Mouse (Mus musculus) forebrain, embryonic 16.5 days (tissue): ENCODE results near the gene Gm49721. TPM values are rescaled to one million over a fixed set of nuclear protein-coding genes. Genes with fewer than 3 reads are reported as not detected.
"Not testable (repeated sequence)": the region's sequence is repeated elsewhere in the genome, so short reads cannot be mapped to it uniquely, and the experiment has no call there.

Source experiments
- ATAC-seq: fragments of 200-750 bp; cut with Nextera tagmentation; 2 replicates; pipeline ENCODE4 v1.8.0; 2017; ENCODE audit warnings: mild to moderate bottlenecking, moderate library complexity
- H3K27ac ChIP-seq: fragments of 300-500 bp; sonication (generic); 2 replicates; pipeline ENCODE4 v1.5.1; 2014; ENCODE audit warnings: low read length, control low read depth
- H3K27me3 ChIP-seq: fragments of 300-500 bp; sonication (generic); replicated peaks from 2 replicates; pipeline ENCODE4 v1.6.1; 2014; ENCODE audit warnings: low read length; ENCODE audit not compliant: control insufficient read depth, insufficient read depth
- H3K36me3 ChIP-seq: fragments of 300-500 bp; sonication (generic); 2 replicates; pipeline ENCODE4 v1.6.1; 2014; ENCODE audit not compliant: control insufficient read depth, insufficient read depth
- H3K4me1 ChIP-seq: fragments of 300-500 bp; sonication (generic); replicated peaks from 2 replicates; pipeline ENCODE4 v1.6.1; 2014; ENCODE audit warnings: low read length; ENCODE audit not compliant: control insufficient read depth, insufficient read depth
- H3K4me2 ChIP-seq: fragments of 300-500 bp; sonication (generic); 2 replicates; pipeline ENCODE4 v1.6.1; 2014; ENCODE audit warnings: mild to moderate bottlenecking, low read length, control low read depth
- H3K4me3 ChIP-seq: fragments of 300-500 bp; sonication (generic); replicated peaks from 2 replicates; pipeline ENCODE4 v1.5.1; 2014; ENCODE audit warnings: mild to moderate bottlenecking, low read length, control low read depth
- H3K9ac ChIP-seq: fragments of 300-500 bp; sonication (generic); replicated peaks from 2 replicates; pipeline ENCODE4 v1.6.1; 2014; ENCODE audit warnings: low read depth, low read length, control low read depth
- H3K9me3 ChIP-seq: fragments of 300-500 bp; sonication (generic); 2 replicates; pipeline ENCODE4 v1.6.1; 2016; ENCODE audit warnings: low read length; ENCODE audit not compliant: control insufficient read depth
- WGBS: fragments of 180-500 bp; shearing (Covaris S2); extraction: QIAGEN DNeasy Blood & Tissue Kit; methylation state at CpG from one replicate; pipeline ENCODE4 v1.1.7; 2014; 5-methylcytosine and 5-hydroxymethylcytosine counted together
- polyA plus RNA-seq: library from polyadenylated mRNA; unstranded; fragments of >200 nt; fragmentation: Nextera tagmentation; extraction: Ambion mirVana; gene quantifications from 2 replicates; pipeline ENCODE4 v1.2.1, GENCODE M21; 2015

The Gm49721 gene
- polyA plus RNA-seq, 1 experiment from 2014 or later = 0.25 TPM

DNA sequence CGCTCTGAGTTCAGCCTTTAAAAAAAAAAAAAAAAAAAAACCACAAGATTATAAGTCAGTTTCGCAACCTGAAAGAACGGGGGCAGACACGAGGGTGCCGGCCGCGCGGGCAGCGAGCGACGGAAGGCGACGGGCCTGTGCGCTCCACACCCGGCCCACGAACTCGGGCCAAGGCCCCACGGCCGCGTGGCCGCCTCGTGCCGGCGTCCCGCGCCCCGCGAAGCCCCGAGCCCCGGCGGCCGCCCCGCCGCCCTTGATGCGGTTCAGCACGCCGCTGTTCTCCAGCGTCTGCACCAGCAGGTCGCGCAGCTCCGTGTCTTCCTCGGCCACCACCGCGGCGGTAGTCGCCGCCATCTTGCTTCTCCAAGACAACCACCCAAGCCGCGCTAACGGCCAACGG lies 17.9 kb upstream of the Gm49721 start, which contains the start of gene Tagap1:
Tagap1 (minus strand) TSS at position 381 of the 400 bp plus-strand sequence.
- Histone ChIP-seq H3K9ac (peak within 1 kb of the TSS; percentile 57; the same call in 1 of the 2 replicates), H3K4me2 (peak within 1 kb of the TSS; percentile 48), H3K4me3 (peak within 1 kb of the TSS; percentile 50)
- H3K27ac ChIP-seq, H3K4me1 ChIP-seq, ATAC-seq, H3K9me3 ChIP-seq, H3K27me3 ChIP-seq, H3K36me3 ChIP-seq: not testable (repeated sequence)
- under 1% methylated on average over 36 of the region's 51 CpGs for WGBS

DNA sequence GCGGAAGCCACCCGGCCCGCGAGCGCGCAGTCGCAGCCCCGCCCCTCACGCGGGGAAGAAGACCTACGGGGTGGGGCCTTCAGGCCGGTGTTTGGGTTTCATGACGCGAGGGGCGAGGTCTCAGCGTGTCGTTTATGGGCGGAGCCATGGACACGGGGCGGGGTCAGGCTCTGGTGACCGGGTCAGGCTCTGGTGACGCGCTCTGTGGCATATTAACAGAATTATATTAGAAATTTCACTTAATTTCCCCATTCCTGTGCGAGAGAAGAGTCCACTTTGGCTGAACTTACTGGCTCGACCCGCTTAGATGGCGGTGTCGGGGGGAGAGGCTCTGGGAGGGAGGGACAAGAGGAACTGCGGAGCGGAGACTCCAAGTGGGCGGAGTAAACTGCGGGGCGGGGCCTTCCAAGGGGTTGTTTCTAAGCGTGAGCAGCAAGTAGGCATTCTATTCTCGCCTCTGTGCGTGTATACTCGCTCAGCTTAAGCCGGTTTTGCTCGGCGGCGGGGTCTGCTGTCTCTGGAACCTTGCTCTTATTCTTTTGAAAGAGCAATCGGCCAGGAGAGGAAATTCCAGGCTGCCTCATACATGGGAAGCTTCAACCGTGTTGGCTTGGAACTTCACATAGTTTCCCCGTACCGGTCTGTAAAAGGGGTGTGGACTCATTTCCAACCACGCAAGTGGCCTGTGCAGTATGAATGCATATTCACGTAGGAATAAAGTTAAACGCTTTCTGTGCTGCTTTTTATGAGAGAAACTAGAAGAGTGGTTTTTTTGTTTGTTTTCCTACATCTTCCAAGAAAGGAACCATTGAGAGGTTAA lies 17.3 kb upstream of the Gm49721 start:
- Histone ChIP-seq H3K4me3 (peak overlapping the region; percentile 35), H3K4me2 (peak overlapping the region; percentile 48)
- not testable (repeated sequence) for H3K9me3 ChIP-seq, H3K36me3 ChIP-seq, H3K27me3 ChIP-seq, H3K27ac ChIP-seq, H3K4me1 ChIP-seq, H3K9ac ChIP-seq
- 0% methylated on average over 11 of the region's 48 CpGs for WGBS
- ATAC-seq = peak; percentile 97

DNA sequence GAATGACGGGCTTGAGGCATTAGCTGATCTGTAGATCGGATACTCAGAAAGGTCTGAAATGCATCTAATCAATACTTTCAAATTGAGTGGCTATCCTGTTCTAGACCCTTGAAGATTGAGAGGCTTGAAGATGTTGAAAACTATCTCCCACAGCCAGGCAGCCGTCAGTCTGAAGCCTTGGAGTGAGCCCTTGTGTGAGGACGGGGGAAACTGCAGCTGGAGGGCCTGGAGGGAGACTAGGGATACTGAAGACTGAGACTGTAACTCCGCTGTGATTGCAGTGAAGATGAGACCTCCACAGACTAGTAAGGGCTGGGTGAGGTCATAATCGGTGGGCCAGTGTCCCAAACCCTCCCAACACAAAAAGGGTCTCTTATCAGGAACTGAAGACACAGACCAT lies 16.4 kb upstream of the Gm49721 start:
- not testable (repeated sequence) for H3K27me3 ChIP-seq, H3K9ac ChIP-seq, H3K4me3 ChIP-seq, H3K27ac ChIP-seq, H3K36me3 ChIP-seq, H3K4me1 ChIP-seq, ATAC-seq, H3K9me3 ChIP-seq, H3K4me2 ChIP-seq
- 74% methylated on average over 3 of the region's 6 CpGs for WGBS

DNA sequence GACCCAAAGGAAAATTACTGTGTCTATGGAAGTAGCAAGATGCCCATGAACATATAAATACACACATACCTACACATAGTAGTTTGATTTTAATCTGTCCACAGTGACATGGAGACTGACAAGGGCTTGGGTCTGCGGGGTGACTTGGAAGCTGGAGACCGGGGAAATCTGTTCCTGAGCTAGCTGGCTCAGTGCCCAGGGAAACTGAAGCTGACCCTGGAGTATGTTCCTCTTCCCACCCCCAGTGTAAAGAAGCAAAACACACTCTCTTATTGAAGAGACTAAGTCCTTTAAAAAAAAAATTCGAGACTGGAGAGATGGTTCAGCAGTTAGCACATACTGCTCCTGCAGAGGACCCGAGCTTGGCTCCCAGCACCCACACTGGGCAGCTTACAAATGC lies 15.8 kb upstream of the Gm49721 start:
- not testable (repeated sequence) for H3K4me3 ChIP-seq, H3K27me3 ChIP-seq, ATAC-seq, H3K9me3 ChIP-seq, H3K4me1 ChIP-seq, H3K27ac ChIP-seq, H3K9ac ChIP-seq, H3K4me2 ChIP-seq, H3K36me3 ChIP-seq
- WGBS = 88% methylated on average over 4 of the region's 4 CpGs

DNA sequence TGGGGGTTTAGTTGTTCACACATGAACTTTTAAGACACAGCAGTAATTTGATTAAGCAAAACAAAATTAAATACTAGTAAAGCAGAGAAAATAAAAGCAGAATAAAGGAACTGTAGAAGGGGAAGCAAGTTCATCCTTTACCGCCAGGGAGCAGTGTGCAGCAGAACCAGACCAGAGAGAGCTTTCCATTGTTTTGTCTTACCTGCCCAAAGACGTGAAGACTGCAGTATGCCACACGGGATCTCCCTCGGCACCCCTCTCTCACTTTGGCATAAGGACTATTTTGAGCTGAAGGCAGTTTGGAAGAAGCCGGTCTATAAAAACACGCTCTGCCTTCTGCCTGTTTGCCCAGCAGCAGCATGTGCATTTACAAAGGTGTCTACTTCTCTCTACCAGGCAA lies 13.3 kb upstream of the Gm49721 start:
- 9% methylated on average over 6 of the region's 6 CpGs for WGBS
- not testable (repeated sequence) for H3K4me3 ChIP-seq, H3K36me3 ChIP-seq, H3K9me3 ChIP-seq, H3K9ac ChIP-seq, H3K4me2 ChIP-seq, H3K27ac ChIP-seq, H3K4me1 ChIP-seq, ATAC-seq, H3K27me3 ChIP-seq

DNA sequence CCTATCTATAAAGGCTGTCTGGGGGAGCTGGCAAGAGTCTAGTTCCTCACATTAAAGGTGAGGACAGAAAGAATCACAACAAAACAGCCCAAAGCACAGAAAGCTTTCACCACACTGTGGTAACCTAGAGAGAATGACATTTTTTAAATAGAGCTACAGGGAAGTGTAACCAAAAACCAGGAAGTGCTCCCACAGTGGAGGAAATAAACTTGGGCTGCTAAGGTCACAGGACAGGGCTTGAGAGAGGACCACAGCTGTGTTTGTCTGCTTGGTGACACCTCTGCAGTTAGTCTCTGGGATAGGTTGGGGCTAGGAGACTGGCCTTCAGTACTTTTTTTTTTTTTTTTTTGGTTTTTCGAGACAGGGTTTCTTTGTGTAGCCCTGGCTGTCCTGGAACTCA lies 11.0 kb upstream of the Gm49721 start:
- no CpG with 5 or more reads among the region's 1 CpGs for WGBS
- H3K9me3 ChIP-seq, H3K27me3 ChIP-seq, H3K4me1 ChIP-seq, H3K27ac ChIP-seq, H3K9ac ChIP-seq, H3K4me3 ChIP-seq, ATAC-seq, H3K36me3 ChIP-seq, H3K4me2 ChIP-seq: not testable (repeated sequence)

DNA sequence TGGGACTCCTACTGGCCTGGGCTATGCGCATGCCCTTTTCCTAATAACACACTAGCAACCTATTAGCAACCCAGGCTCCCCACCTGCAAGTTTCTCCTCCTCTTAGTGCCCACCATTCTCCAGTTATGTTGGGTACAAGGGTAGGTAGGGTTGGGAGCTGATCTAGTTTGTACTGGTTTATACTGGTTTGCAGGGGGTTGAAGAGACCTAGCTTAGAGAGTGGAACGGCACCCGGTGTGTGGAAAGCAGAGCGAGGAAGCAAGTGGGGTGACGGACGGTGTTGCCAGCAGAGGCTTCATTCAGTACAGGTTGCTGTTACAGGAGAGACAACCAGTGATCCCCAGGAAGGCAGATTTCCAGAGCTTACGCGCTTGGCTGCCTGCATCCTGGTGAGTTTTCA lies 8.4 kb upstream of the Gm49721 start, which contains the start of gene Rnaset2b:
Rnaset2b (plus strand) TSS at position 301 of the 400 bp plus-strand sequence.
- not testable (repeated sequence) for H3K27me3 ChIP-seq, H3K9ac ChIP-seq, H3K4me2 ChIP-seq, H3K27ac ChIP-seq, H3K4me3 ChIP-seq, H3K9me3 ChIP-seq, ATAC-seq, H3K36me3 ChIP-seq, H3K4me1 ChIP-seq
- no CpG with 5 or more reads among the region's 8 CpGs for WGBS

DNA sequence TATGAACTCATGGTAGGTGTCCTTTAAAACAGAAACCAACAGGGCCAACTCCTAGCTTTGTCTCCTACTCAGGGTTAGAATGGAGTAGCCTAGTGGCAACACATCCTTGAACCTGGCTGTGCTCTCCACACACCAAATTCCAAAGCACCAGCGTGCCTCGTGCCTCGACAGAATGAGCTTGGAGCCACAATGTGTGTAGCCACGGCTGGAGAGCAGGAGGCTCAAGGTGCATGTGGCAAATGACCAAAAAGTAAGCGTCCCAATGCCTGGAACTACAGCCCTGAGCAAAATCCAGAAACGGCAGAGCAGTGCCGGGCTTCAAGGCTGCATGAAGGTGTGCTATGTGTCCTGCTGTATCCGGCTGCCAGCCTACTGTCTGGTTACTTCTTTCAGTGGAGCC lies 7.5 kb upstream of the Gm49721 start:
- not testable (repeated sequence) for H3K4me1 ChIP-seq, H3K4me2 ChIP-seq, H3K9ac ChIP-seq, H3K27ac ChIP-seq, H3K27me3 ChIP-seq, H3K36me3 ChIP-seq, H3K4me3 ChIP-seq, H3K9me3 ChIP-seq, ATAC-seq
- WGBS = 88% methylated on average over 8 of the region's 8 CpGs

DNA sequence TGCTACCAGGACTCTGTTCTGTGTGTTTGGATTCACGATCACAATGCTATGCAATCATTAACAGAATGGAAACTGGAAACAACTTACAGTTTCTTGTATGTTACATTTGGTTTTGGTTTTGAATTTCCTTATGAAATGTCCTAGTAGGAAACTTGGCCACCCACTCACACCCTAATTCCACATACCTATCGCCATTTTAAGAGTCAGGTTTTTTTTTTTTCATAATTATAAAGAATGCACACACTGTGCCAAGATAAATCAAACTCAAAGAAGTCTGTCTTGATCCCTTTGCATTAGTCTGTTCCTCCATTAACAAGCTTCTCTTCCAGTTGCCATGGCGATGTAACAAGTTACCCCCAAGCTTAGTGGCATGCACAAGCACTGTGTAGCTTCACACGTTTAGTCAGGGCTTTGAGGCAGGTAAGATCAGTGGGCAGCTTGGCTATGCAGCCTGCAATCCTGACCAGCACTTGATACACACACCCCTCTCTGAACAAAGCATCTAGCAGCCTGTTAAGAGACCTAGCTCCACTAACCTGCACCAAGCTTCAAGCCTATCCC lies 5.8 kb upstream of the Gm49721 start:
- H3K27me3 ChIP-seq, H3K4me2 ChIP-seq, H3K4me3 ChIP-seq, H3K9me3 ChIP-seq, H3K27ac ChIP-seq, ATAC-seq, H3K36me3 ChIP-seq, H3K9ac ChIP-seq, H3K4me1 ChIP-seq: not testable (repeated sequence)
- WGBS = 43% methylated on average over 4 of the region's 4 CpGs
